Mouse (Mus musculus) liver, adult (tissue): ENCODE measurements around the gene Myrip.
"Not testable (repeated sequence)": the region's sequence is repeated elsewhere in the genome, so short reads cannot be mapped to it uniquely, and the experiment has no call there.

Experiments
- GATA4 ChIP-seq: IDR thresholded peaks from 2 replicates; pipeline ENCODE4 v1.6.1; 2014; ENCODE audit warnings: mild to moderate bottlenecking, low read length; ENCODE audit not compliant: insufficient replicate concordance

Myrip gene

DNA sequence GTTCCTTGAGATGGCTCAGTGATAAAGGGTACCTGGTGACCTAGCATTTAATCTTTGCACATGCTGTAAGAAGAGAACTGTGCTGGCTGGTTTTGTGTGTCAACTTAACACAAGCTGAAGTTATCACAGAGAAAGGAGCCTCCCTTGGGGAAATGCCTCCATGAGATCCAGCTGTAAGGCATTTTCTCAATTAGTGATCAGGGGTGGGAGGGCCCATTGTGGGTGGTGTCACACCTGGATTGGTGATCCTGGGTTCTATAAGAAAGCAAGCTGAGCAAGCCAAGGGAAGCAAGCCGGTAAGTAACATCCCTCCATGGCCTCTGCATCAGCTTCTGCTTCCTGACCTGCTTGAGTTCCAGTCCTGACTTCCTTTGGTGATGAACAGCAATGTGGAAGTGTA, at the start of gene Myrip:
Myrip (plus strand) TSS at position 301 of the 400 bp plus-strand sequence.
- TF ChIP-seq GATA4, result not testable (repeated sequence)

DNA sequence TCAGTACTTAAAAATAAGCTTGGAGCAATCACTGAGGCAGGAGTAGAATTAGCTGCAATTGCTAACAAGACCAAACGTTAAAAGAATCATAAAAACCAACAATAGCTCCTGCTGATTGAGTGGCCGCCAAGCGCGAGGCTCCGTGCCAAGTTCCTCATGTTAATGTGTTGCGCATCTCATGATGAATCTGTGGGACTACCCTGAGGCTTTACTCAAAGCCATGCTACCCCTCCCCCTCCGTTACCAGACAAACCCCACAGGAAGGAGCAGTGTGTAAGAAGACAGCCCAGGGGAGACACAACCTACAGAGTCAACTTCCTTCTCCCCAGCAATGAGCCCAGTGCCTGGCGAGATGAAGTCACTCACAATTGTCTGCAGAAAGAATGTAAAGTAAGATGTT, 41.5 kb upstream of the Myrip start:
- no peak for TF ChIP-seq GATA4

DNA sequence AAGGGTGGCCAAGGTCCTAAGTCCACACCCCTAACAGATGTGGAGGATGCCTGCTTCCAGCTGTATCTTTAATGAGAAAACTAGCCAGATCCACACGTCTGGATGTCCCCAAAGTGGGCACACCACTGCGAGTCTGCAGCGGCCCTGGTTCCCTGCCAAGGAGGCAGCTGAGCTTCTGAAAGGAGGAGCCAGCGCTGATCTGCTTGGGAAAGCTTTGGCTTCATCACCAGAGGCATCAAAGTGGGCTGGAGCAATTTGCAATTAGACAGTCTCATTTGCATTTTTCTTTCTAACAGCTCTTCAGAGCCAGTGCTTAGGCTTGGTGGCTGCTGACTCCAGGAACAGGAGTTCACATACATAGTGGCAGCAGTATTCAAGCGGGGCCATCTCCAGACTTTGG, 37.3 kb upstream of the Myrip start:
- no peak for TF ChIP-seq GATA4

DNA sequence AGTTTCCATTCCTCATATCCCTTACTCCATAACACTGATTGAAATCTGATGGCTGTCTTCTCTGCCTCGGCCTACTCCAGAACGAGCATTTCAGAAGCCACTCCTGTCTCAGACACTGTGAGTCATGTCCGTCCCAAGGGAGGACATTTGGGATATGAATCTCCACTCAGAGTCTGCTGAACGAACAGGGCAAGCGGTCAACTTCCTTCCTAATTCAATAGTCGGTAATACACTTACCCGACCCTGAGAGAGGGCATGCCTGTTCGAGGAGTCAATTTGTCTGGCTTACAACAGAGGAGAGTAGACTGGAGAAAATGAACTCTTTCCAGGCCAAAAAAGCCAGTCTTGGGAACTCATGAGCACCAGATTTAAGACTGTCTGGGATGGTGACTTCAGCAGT, 28.2 kb upstream of the Myrip start:
- TF ChIP-seq GATA4, result no peak

DNA sequence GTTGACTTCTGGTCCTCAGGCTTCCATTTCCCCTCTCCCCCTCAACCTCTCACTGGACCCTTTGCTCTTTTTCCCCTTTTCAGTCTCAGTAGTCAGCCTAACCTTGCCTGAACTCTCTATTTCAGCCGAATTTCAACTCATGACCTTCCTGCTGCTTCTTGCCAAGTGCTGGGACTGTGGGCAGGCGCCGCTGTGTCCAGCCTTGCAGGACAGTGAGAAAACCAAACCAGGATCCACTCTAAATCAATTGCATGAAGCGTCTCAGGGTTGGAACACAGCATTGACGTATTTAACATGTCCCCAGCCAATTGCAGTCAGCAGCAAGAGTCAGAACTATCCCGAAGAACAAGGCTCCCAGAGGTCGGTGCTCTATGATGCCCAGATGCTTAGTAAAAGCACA, 26.1 kb upstream of the Myrip start:
- TF ChIP-seq GATA4, result no peak

DNA sequence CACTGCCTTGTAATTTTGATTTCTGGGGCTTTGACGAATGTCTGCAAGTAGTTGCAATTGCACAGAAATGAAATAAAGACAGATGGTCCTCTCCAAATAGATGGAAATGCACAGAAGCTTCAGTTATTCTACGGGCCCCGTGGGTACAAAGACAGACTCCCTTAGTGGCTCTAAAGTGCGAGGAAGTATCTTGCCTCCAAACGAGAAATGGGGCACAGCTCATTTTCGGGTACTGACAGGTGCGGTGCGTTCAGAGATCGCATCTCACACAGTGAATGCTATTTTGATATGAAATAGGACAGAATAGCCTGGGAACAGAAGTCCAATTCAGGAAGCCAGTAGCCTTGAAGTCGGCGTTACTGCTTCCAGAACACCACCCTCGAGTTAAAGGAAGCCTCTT, 20.2 kb upstream of the Myrip start:
- TF ChIP-seq GATA4, result no peak

DNA sequence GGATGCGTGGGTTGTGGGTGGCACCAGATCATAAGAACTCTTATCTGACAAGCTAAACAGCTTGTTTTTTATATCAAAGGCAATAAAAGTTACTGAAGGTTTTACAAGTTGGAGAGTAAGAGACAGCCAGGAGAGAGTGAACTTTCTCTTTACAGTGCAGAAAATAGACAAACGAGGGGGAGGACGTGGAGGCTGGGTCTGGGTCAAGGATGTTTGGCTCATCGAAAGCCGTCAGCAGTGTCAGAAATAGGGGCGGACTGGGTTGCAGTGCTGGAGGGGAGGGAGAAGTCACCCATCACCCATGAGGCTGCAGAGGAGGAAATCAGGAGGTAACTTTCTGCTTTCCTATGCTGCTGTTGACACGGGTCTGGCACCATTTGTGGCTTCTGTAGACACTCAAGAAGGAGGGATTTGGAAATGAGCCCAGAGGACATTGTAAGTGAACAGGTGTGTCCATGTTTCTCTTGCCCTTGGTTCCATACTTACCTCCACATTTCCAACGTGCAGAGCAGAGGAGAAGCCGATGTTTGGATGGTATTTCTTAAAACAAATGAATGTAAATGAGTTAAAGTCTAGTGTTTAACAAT, 18.8 kb upstream of the Myrip start:
- TF ChIP-seq GATA4, result no peak

DNA sequence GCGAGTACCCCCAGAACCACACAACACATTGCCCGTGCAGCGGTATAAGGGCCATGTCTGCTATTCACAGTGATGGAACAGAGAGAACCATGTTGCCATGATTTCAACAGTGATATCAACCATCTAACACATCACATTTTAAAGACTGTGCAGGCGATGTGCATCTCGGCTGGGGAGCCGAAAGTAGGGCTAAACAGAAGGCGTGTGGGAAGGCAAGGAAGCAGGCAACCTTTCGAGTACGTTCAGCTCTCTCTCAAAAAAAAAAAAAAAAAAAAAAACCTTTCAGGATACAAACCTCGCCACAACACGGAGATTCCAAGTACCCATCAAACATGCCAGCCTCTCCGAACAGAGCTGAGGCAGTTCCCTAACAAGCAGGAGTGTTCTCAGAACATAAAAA, 17.8 kb upstream of the Myrip start:
- TF ChIP-seq GATA4, result no peak

DNA sequence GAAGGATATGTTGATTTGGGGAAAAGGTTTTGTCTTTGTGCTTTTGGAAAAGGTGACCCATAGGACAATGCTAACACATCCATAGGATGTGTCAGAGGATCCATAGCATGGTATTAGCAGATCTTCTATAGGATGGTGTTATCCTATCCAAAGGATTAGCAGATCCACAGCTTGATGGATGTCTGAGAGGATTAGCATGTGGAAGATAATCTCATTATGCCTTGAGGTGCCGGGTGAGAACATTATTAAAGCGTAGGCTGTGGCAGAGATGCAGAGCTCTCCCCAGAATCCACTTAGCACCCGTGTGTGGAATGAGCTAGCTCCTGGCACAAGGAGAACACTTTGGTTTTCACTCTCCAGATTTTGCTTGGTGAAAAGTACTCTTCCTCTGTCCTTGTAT, 13.3 kb upstream of the Myrip start:
- no peak for TF ChIP-seq GATA4

DNA sequence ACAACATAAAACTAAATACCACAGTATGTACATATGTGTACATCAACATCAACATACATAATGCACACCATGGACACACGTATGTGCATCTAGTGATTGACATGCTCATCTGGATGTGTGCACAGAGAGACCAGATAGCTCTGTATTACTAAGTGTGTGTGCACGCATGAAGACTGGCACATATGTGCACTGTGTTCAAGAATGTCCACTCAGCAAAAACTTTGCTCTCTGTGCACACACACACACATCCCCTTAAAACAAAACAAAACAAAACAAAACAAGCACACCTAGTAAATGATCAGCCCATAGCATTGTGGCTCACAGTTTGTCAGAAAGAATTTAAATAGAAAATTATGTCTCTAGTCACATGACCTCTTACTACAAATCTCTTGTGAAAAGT, 10.9 kb upstream of the Myrip start:
- TF ChIP-seq GATA4, result no peak

DNA sequence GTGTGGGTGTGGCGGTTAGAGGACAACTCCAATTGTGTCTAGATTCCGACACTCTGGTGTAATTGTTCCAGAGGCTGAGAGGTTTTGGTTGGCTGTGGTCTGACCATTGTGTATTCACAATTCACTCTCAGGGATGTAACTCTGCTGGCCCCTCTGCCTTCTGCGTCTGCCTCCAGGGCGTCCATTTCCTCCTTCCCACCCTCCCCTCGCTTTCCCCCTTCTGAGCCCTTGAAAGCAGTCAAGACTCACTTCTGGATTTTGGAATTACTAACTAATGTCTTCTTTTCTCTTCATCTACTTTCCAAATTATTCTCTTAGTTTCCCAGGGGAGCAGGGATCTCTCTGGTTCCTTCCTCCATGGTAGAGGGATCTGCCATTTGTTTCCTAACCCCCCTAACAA, 8.8 kb upstream of the Myrip start:
- TF ChIP-seq GATA4, result no peak

DNA sequence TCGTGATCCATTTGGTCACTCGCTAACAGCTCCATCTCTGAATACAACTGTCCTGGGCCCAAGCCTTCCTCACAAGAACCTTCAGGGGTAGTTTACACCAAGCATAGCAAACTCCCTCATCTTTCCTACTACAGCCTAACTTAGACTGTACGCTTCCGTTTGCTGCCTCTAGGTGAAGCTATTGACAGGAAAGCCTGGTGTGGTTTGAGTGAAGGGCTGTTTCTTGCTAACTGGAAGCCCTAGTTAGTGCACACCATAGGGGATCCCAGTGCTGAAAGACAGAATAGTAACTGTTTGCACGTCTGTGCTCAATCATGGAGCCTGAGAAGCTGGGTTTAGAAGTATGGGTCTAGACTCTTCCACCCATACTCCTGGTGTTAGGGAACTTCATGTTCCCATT, 5.8 kb upstream of the Myrip start:
- TF ChIP-seq GATA4, result no peak

DNA sequence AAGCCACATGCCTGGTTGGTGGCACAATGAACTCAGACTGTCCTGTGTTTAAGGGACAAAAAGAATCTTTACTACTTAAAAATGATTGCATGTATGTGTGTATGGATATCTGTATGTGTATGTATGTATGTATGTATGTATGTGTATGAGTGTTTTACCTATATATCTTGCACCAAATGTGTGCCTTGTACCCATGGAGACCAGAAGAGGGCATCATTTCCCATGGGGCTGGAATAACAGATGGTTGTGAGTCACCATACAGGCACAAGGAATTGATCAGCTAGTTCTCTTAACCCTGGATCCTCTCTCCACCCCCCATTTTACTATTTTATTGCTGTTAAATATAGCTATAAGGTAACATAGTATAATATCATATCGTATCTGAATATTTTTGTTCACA, 4.4 kb upstream of the Myrip start:
- no peak for TF ChIP-seq GATA4

DNA sequence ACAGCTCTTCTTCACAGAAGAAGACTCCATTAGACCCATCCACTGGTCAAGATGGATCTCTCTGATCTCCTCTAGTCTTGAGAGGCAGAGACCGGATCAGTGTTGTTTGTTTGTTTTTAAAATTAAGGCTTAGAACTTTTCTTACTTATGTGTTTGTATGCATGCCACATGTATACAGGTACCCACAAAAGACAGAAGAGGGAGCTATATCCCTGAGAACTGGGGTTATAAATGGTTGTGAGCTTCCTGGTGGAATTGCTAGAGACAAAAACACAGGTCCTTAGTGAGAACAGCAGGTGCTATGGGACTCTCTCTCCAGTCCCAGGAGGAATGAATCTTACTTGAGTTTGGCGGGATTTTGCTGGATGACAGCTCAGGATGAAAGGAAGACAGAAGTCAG, 1.9 kb upstream of the Myrip start:
- TF ChIP-seq GATA4, result no peak

DNA sequence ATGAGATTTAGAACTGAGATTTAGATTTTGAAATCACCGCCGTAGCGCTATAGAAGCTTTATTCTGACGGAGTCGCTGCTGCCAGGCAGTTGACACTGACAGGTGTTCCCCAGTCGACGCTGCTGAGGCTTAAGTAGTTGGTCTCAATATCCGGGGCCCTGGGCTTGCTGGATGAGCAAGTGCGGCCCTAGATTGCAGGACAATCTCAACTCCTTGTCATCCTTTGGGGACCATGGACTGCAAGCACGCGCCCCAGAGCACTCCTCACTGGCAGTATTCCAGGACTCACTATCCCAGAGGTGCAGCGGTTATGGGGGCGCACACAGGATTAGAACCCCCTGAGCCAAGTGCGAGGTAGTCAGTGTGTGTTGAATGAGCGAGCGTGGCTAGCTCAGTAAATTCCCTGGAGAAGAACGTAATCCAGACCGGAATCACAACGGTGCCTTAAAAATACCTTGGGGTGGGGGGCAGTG, 1.7 kb downstream of the Myrip start:
- TF ChIP-seq GATA4, result no peak

DNA sequence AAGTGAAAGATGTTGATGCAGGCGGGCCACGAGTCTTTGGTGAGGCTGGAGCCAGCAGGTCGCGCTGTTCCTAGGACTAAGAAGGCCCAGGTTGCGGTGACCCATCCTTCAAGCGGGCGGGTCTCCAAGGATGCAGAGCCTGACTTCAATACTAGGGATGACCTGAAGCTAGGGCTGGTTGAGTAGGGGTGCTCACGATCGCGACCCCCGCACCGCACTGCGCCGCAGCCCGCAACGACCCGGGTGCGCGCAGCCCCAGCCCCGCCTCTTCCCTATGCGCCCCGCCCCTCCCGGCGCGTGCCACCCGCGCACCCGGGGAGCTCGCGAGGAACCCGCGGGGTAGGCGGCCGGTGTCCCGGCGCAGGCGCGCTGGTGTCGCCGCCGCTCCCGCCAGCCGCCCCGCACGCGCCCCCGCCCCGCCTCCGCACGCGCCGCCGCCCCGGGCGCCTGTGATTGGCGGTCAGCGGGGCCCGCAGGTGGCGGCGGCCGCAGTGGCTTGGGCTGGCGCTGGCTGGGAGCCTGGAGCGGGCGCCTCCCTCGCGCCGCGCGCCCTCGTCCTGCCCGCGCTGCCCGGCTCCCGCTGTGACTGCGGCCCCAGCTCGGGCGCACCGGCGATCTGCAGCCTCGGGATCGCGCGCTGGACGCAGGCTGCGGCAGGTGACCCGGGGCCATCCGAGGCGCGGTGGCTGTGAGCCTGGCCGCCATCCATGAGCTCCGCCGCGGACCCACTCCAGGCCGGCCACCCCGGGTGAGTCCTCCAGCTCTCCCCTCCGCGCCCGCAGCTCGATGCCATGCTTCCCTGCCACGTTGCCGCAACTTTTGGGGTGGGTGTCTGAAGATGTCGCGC, 2.4 kb downstream of the Myrip start:
- TF ChIP-seq GATA4, result no peak
